In genomic region chr6:95635411-95635810, GRCm38 (mm10) we compare ENCODE assay signal across 23 mouse cellular contexts.
DNase-seq lines count a peak whose midpoint lies in the region; TF ChIP-seq lines count a peak whose summit lies in the region.
"Had no signal": no experiment of that assay in that cellular context is flagged by ENCODE, and none has a peak within 500 bp of the region (broad histone marks: within the 10 kb centered on the region; RNA-seq: fewer than 3 reads in every experiment).

No protein-coding gene starts in this region.

- peak in 1 of 2 experiments; percentile 45 for DNase-seq in layer of hippocampus, adult 2 months (ENCODE audit: low spot score in 2 of 2)
- no peak for DNase-seq in layer of hippocampus, adult 9-10 months (ENCODE audit: low spot score)
- DNase-seq in Muller cell, postnatal 12 days (ENCODE audit: inconsistent ontology term), result peak; percentile 41
- peak; percentile 67 for DNase-seq in brain, adult 2 months (ENCODE audit: low read depth, low spot score)
- DNase-seq in left cerebral cortex, postnatal 36 days (ENCODE audit: low spot score in 2 of 2), result peak; percentile 18 to 23
- DNase-seq in cerebellum, adult 11-12 months, result no peak
- no peak for DNase-seq in heart, postnatal 10 days
- DNase-seq: adrenal gland, adult 8-10 months; cerebellum, adult 8-10 months; cerebellum, postnatal 36 days; embryo, embryonic 11 days; gastrocnemius, postnatal 36 days; heart, postnatal 36 days; kidney, adult 2 months; liver, embryonic 13.5 days; lung, adult 2 months; lung, postnatal 14 days; thymus, postnatal 14 days had no signal

- 0 out of 2 replicates have a peak overlapping the region, but pooled peaks have one; percentile 36 for H3K27ac ChIP-seq in layer of hippocampus, adult 2 months
- H3K27ac ChIP-seq: embryonic facial prominence, embryonic 13.5 days; forebrain, embryonic 15.5 days; hindbrain, embryonic 13.5 days; liver, embryonic 13.5 days; midbrain, embryonic 12.5 days; neural tube, embryonic 15.5 days had no signal

- intact Hi-C loops in left cerebral cortex, postnatal 36 days (cut with DNase I), result no loop called here
- intact Hi-C loops in heart, postnatal 10 days (cut with DNase I), result no loop called here

- TF ChIP-seq CTCF in layer of hippocampus, adult 2 months (conservative IDR thresholded peaks at IDR 0.05), result no peak

- no peak overlapping the region for H3K4me3 ChIP-seq in layer of hippocampus, adult 2 months
- H3K4me3 ChIP-seq: embryonic facial prominence, embryonic 13.5 days; forebrain, embryonic 15.5 days; hindbrain, embryonic 13.5 days; liver, embryonic 13.5 days; midbrain, embryonic 12.5 days; neural tube, embryonic 15.5 days had no signal

Comparison
In these comparisons a context has a peak if more than half of its experiments do, and no peak if none do; other contexts are left out.
1. DNase-seq: peak in Muller cell, postnatal 12 days (single experiment), brain, adult 2 months (single experiment) and left cerebral cortex, postnatal 36 days (2 of 2); none in layer of hippocampus, adult 9-10 months (single experiment), cerebellum, adult 11-12 months (single experiment) and heart, postnatal 10 days (0 of 2).